12 mouse cellular contexts compared by ENCODE assay signal in genomic region chr4:32219428-32220128, GRCm38 (mm10). TPM values are rescaled to one million over a fixed set of nuclear protein-coding genes. Genes with fewer than 3 reads are reported as not detected.
A peak's percentile ranks its signal among the peaks of the same experiment; 100 is the strongest.
DNase-seq lines count a peak whose midpoint lies in the region; ATAC-seq and TF ChIP-seq lines count a peak whose summit lies in the region.
"Had no signal": no experiment of that assay in that cellular context is flagged by ENCODE, and none has a peak within 500 bp of the region (broad histone marks: within the 10 kb centered on the region; RNA-seq: fewer than 3 reads in every experiment).

No protein-coding gene starts in this region.

- H3K27ac ChIP-seq in forebrain, embryonic 14.5 days (ENCODE audit: low read depth, low read length), result peak overlapping the region; percentile 21; the same call in 1 of the 2 replicates
- no peak overlapping the region; the same call in 1 of the 2 replicates for H3K27ac ChIP-seq in forebrain, postnatal 0 days (ENCODE audit: low read depth, low read length)
- H3K27ac ChIP-seq in midbrain, embryonic 10.5 days (replicated peaks), result 0 out of 2 replicates have a peak overlapping the region, but pooled peaks have one; percentile 50
- H3K27ac ChIP-seq in midbrain, embryonic 13.5 days, result no peak overlapping the region
- H3K27ac ChIP-seq in embryonic facial prominence, embryonic 10.5 days (replicated peaks), result peak overlapping the region; percentile 54
- 0 out of 2 replicates have a peak overlapping the region, but pooled peaks have one; percentile 17 for H3K27ac ChIP-seq in neural tube, embryonic 12.5 days
- H3K27ac ChIP-seq: heart, embryonic 15.5 days had no signal

- peaks cover 10% of the 10 kb centered on the region for H3K4me1 ChIP-seq in forebrain, embryonic 14.5 days (ENCODE audit: control insufficient read depth, insufficient read depth, low read length)
- peaks cover 9% of the 10 kb centered on the region; the same call in 1 of the 2 replicates for H3K4me1 ChIP-seq in forebrain, postnatal 0 days (ENCODE audit: insufficient read depth)
- H3K4me1 ChIP-seq in midbrain, embryonic 10.5 days, result peaks cover 27% of the 10 kb centered on the region
- H3K4me1 ChIP-seq in midbrain, embryonic 13.5 days (replicated peaks), result 0 out of 2 replicates have a peak, but pooled peaks cover 15% of the 10 kb centered on the region
- peaks cover 37% of the 10 kb centered on the region for H3K4me1 ChIP-seq in embryonic facial prominence, embryonic 10.5 days
- peaks cover 20% of the 10 kb centered on the region for H3K4me1 ChIP-seq in neural tube, embryonic 12.5 days
- H3K4me1 ChIP-seq: heart, embryonic 15.5 days had no signal

- intact Hi-C loops in gastrocnemius, postnatal 14 days (cut with DNase I; ENCODE audit: low total_unique reads), result no loop called here
- intact Hi-C loops in left cerebral cortex, postnatal 4 days (cut with DNase I), result no loop called here

- DNase-seq in forebrain, embryonic 14.5 days (ENCODE audit: low spot score), result no peak
- no peak for DNase-seq in forebrain, postnatal 0 days
- DNase-seq in midbrain, embryonic 10.5 days (ENCODE audit: low spot score), result peak; percentile 27
- DNase-seq in embryonic facial prominence, embryonic 10.5 days (ENCODE audit: low spot score), result no peak
- no peak for DNase-seq in gastrocnemius, postnatal 14 days
- DNase-seq in left cerebral cortex, postnatal 4 days, result no peak
- DNase-seq: adrenal gland, postnatal 10 days; cerebellum, adult 11 months had no signal

- no peaks in the 10 kb centered on the region for H3K27me3 ChIP-seq in forebrain, embryonic 14.5 days (replicated peaks; ENCODE audit: control insufficient read depth, insufficient read depth, low read length)
- H3K27me3 ChIP-seq in forebrain, postnatal 0 days (ENCODE audit: insufficient read depth, low read length), result no peaks in the 10 kb centered on the region
- H3K27me3 ChIP-seq in midbrain, embryonic 10.5 days (ENCODE audit: low read depth, poor library complexity, severe bottlenecking), result peaks cover 38% of the 10 kb centered on the region
- H3K27me3 ChIP-seq in midbrain, embryonic 13.5 days, result 0 out of 2 replicates have a peak, but pooled peaks cover 12% of the 10 kb centered on the region
- peaks cover 10% of the 10 kb centered on the region; the same call in 1 of the 2 replicates for H3K27me3 ChIP-seq in embryonic facial prominence, embryonic 10.5 days (replicated peaks; ENCODE audit: low read depth, poor library complexity, severe bottlenecking)
- no peaks in the 10 kb centered on the region for H3K27me3 ChIP-seq in neural tube, embryonic 12.5 days (replicated peaks)

- no peak for ATAC-seq in forebrain, embryonic 14.5 days
- no peak for ATAC-seq in forebrain, postnatal 0 days
- ATAC-seq in midbrain, embryonic 13.5 days, result no peak
- ATAC-seq in neural tube, embryonic 12.5 days (ENCODE audit: low FRiP score, low read depth), result peak; percentile 90
- ATAC-seq: intestine, postnatal 0 days had no signal

- no peak overlapping the region for H3K9ac ChIP-seq in forebrain, embryonic 14.5 days (ENCODE audit: low read length)
- H3K9ac ChIP-seq in forebrain, postnatal 0 days, result no peak overlapping the region
- no peak overlapping the region for H3K9ac ChIP-seq in midbrain, embryonic 13.5 days (replicated peaks)
- H3K9ac ChIP-seq in neural tube, embryonic 12.5 days, result no peak overlapping the region
- H3K9ac ChIP-seq: heart, embryonic 15.5 days had no signal

- TF ChIP-seq CTCF in forebrain, postnatal 0 days (IDR thresholded peaks at IDR 0.05; ENCODE audit: low read depth), result no peak

- H3K4me2 ChIP-seq in forebrain, embryonic 14.5 days (ENCODE audit: low read length), result no peak overlapping the region
- no peak overlapping the region for H3K4me2 ChIP-seq in forebrain, postnatal 0 days (ENCODE audit: low read depth)
- no peak overlapping the region for H3K4me2 ChIP-seq in midbrain, embryonic 13.5 days (replicated peaks)
- H3K4me2 ChIP-seq in neural tube, embryonic 12.5 days (replicated peaks), result peak overlapping the region; percentile 30; the same call in 1 of the 2 replicates
- H3K4me2 ChIP-seq: heart, embryonic 15.5 days had no signal

- H3K9me3 ChIP-seq in forebrain, embryonic 14.5 days (replicated peaks; ENCODE audit: control insufficient read depth, low read length), result no peaks in the 10 kb centered on the region
- no peaks in the 10 kb centered on the region for H3K9me3 ChIP-seq in forebrain, postnatal 0 days (ENCODE audit: low read length)
- H3K9me3 ChIP-seq in midbrain, embryonic 10.5 days (replicated peaks), result no peaks in the 10 kb centered on the region
- no peaks in the 10 kb centered on the region for H3K9me3 ChIP-seq in midbrain, embryonic 13.5 days
- no peaks in the 10 kb centered on the region for H3K9me3 ChIP-seq in embryonic facial prominence, embryonic 10.5 days
- H3K9me3 ChIP-seq in neural tube, embryonic 12.5 days, result no peaks in the 10 kb centered on the region
- H3K9me3 ChIP-seq: heart, embryonic 15.5 days had no signal

- no peaks in the 10 kb centered on the region for H3K36me3 ChIP-seq in forebrain, embryonic 14.5 days (ENCODE audit: control insufficient read depth, insufficient read depth, low read length)
- no peaks in the 10 kb centered on the region for H3K36me3 ChIP-seq in forebrain, postnatal 0 days (ENCODE audit: insufficient read depth)
- H3K36me3 ChIP-seq in midbrain, embryonic 10.5 days, result no peaks in the 10 kb centered on the region
- no peaks in the 10 kb centered on the region for H3K36me3 ChIP-seq in midbrain, embryonic 13.5 days
- H3K36me3 ChIP-seq in embryonic facial prominence, embryonic 10.5 days (replicated peaks), result no peaks in the 10 kb centered on the region
- H3K36me3 ChIP-seq in neural tube, embryonic 12.5 days, result no peaks in the 10 kb centered on the region
- H3K36me3 ChIP-seq: heart, embryonic 15.5 days had no signal

- WGBS in forebrain, embryonic 14.5 days, result 52% methylated on average over 10 of the region's 10 CpGs
- 51% methylated on average over 10 of the region's 10 CpGs for WGBS in forebrain, postnatal 0 days
- 39% methylated on average over 10 of the region's 10 CpGs for WGBS in midbrain, embryonic 10.5 days
- WGBS in midbrain, embryonic 13.5 days, result 34% methylated on average over 10 of the region's 10 CpGs
- 53% methylated on average over 10 of the region's 10 CpGs for WGBS in embryonic facial prominence, embryonic 10.5 days
- WGBS in neural tube, embryonic 12.5 days, result 16% methylated on average over 10 of the region's 10 CpGs

- no peak overlapping the region for H3K4me3 ChIP-seq in forebrain, embryonic 14.5 days (ENCODE audit: low read depth, low read length)
- H3K4me3 ChIP-seq in forebrain, postnatal 0 days (ENCODE audit: low read depth, low read length), result no peak overlapping the region
- H3K4me3 ChIP-seq in midbrain, embryonic 10.5 days, result no peak overlapping the region
- no peak overlapping the region for H3K4me3 ChIP-seq in midbrain, embryonic 13.5 days (replicated peaks)
- no peak overlapping the region for H3K4me3 ChIP-seq in embryonic facial prominence, embryonic 10.5 days
- H3K4me3 ChIP-seq in neural tube, embryonic 12.5 days, result no peak overlapping the region
- H3K4me3 ChIP-seq: heart, embryonic 15.5 days had no signal

RNA-seq across cellular contexts. Expression of gene Bach2, which starts 19.0 kb away (rescaled TPM):
- polyA plus RNA-seq in forebrain, embryonic 14.5 days (2014; fragmentation: Nextera tagmentation; extraction: Ambion mirVana), result 21.9 and 26.0 TPM in 2 replicates
- total RNA-seq in forebrain, postnatal 0 days (2014; rRNA removed), result 16.2 and 19.0 TPM in 2 replicates
- polyA plus RNA-seq in forebrain, postnatal 0 days (2015; fragmentation: Nextera tagmentation; extraction: Ambion mirVana), result 9.1 and 16.0 TPM in 2 replicates
- polyA plus RNA-seq in midbrain, embryonic 10.5 days (2016; fragmentation: Nextera tagmentation; extraction: Ambion mirVana), result 7.7 and 10.0 TPM in 2 replicates
- 21.3 and 22.7 TPM in 2 replicates for polyA plus RNA-seq in midbrain, embryonic 13.5 days (2015; fragmentation: Nextera tagmentation; extraction: Ambion mirVana)
- polyA plus RNA-seq in embryonic facial prominence, embryonic 10.5 days (2016; fragmentation: Nextera tagmentation; extraction: Ambion mirVana), result 12.2 and 12.4 TPM in 2 replicates
- polyA plus RNA-seq in neural tube, embryonic 12.5 days (2016; fragmentation: Nextera tagmentation; extraction: Ambion mirVana), result 35.8 and 37.3 TPM in 2 replicates
- total RNA-seq in gastrocnemius, postnatal 14 days (2021), result 1 to 10 TPM; 4.7 to 6.4 TPM
- 100 to 1,000 TPM in 1 of 2 experiments, 10 to 100 TPM in 1; 92.7 to 105 TPM for total RNA-seq in left cerebral cortex, postnatal 4 days (2021)

Comparison
In these comparisons a context has a peak if more than half of its experiments do, and no peak if none do; other contexts are left out.
1. H3K27ac ChIP-seq: peak in forebrain, embryonic 14.5 days (single experiment), midbrain, embryonic 10.5 days (single experiment), embryonic facial prominence, embryonic 10.5 days (single experiment) and neural tube, embryonic 12.5 days (single experiment); none in forebrain, postnatal 0 days (single experiment) and midbrain, embryonic 13.5 days (single experiment).